Mouse (Mus musculus): ENCODE measurements around the gene Oas1h. TPM values are rescaled to one million over a fixed set of nuclear protein-coding genes. Genes with fewer than 3 reads are reported as not detected.
A peak's percentile ranks its signal among the peaks of the same experiment; 100 is the strongest.
"Not testable (repeated sequence)": the region's sequence is repeated elsewhere in the genome, so short reads cannot be mapped to it uniquely, and the experiment has no call there.

The Oas1h gene
- total and polyA plus RNA-seq, 3 experiments = not detected

GRCm38 (mm10) chr5:120859241-120859640 is 2.0 kb upstream of the Oas1h start:
- no peak overlapping the region for H3K4me3 ChIP-seq
- no peak overlapping the region for H3K9ac ChIP-seq (ENCODE audit: low read depth, low read length)
- H3K27me3 ChIP-seq (ENCODE audit: control insufficient read depth, insufficient read depth, low read length) = no peaks in the 10 kb centered on the region
- no peaks in the 10 kb centered on the region for H3K79me2 ChIP-seq (replicated peaks; ENCODE audit: control insufficient read depth, insufficient read depth, low read length)
- intact Hi-C loops (cut with DNase I) = no loop called here
- no peak overlapping the region for H3K27ac ChIP-seq
- DNase-seq = no peak
- no peaks in the 10 kb centered on the region for H3K4me1 ChIP-seq (ENCODE audit: control insufficient read depth, insufficient read depth, low read length)
- H3K36me3 ChIP-seq (ENCODE audit: control insufficient read depth, insufficient read depth, low read length) = no peaks in the 10 kb centered on the region
- WGBS = 45% methylated on average over 2 of the region's 2 CpGs
- TF ChIP-seq CTCF (IDR thresholded peaks at IDR 0.05) (no peak), POLR2A (IDR thresholded peaks at IDR 0.05; ENCODE audit: insufficient read depth, low read depth, low read length) (no peak), EP300 (IDR thresholded peaks at IDR 0.05; ENCODE audit: insufficient read depth, low read depth, low read length) (no peak)

- DNase-seq = no peak
- Histone ChIP-seq H3K27ac (no peak overlapping the region), H3K79me2 (replicated peaks; ENCODE audit: control insufficient read depth, insufficient read depth, low read length) (no peaks in the 10 kb centered on the region), H3K4me1 (ENCODE audit: control insufficient read depth, insufficient read depth, low read length) (no peaks in the 10 kb centered on the region), H3K36me3 (ENCODE audit: control insufficient read depth, insufficient read depth, low read length) (no peaks in the 10 kb centered on the region), H3K4me3 (no peak overlapping the region), H3K27me3 (ENCODE audit: control insufficient read depth, insufficient read depth, low read length) (no peaks in the 10 kb centered on the region; the same call in 1 of the 2 replicates), H3K9ac (ENCODE audit: low read depth, low read length) (no peak overlapping the region)
- TF ChIP-seq CTCF (IDR thresholded peaks at IDR 0.05) = peak; percentile 52
- TF ChIP-seq EP300 (IDR thresholded peaks at IDR 0.05; ENCODE audit: insufficient read depth, low read depth, low read length) = no peak
- 59% methylated on average over 3 of the region's 3 CpGs for WGBS
- intact Hi-C loops (cut with DNase I) = no loop called here
Observed at GRCm38 (mm10) chr5:120865336-120865860, 4.2 kb downstream of the Oas1h start.

DNA sequence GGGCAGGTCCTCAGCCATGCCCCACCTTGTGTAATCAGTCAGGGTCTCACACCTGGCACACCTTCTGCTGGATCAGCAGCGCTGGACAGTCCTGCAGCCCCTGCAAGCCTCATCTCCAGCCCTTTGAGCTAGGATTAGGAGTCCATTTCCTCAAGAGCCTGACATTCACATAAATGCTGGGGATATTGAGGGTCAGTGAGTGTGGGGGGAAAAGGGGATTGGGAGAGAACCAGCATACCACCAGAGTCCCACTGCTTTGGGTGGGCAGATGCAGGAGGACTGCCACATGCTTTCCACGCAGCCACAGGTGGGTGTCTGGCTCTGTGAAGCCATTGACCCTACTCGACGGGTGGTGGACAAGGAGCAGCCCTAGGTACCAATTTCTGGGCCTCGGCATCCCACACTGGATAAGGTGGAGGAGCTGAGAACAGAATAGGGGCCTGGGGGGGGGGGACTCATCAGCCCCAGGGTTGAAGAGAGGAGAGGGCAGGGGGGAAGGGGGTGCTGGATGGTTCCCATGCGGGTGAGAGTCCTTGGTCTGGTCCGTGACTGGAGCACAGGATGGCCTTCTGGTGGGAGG is 8.3 kb downstream of the Oas1h start:
- Histone ChIP-seq H3K27me3 (ENCODE audit: control insufficient read depth, insufficient read depth, low read length) (no peaks in the 10 kb centered on the region; the same call in 1 of the 2 replicates), H3K4me1 (ENCODE audit: control insufficient read depth, insufficient read depth, low read length) (no peaks in the 10 kb centered on the region), H3K36me3 (ENCODE audit: control insufficient read depth, insufficient read depth, low read length) (no peaks in the 10 kb centered on the region), H3K79me2 (replicated peaks; ENCODE audit: control insufficient read depth, insufficient read depth, low read length) (no peaks in the 10 kb centered on the region), H3K27ac (no peak overlapping the region), H3K4me3 (no peak overlapping the region), H3K9ac (ENCODE audit: low read depth, low read length) (no peak overlapping the region)
- TF ChIP-seq POLR2A (IDR thresholded peaks at IDR 0.05; ENCODE audit: insufficient read depth, low read depth, low read length) (no peak), CTCF (IDR thresholded peaks at IDR 0.05) (no peak), EP300 (IDR thresholded peaks at IDR 0.05; ENCODE audit: insufficient read depth, low read depth, low read length) (no peak)
- no peak for DNase-seq
- WGBS = 75% methylated on average over 7 of the region's 7 CpGs
- intact Hi-C loops (cut with DNase I) = no loop called here

DNA sequence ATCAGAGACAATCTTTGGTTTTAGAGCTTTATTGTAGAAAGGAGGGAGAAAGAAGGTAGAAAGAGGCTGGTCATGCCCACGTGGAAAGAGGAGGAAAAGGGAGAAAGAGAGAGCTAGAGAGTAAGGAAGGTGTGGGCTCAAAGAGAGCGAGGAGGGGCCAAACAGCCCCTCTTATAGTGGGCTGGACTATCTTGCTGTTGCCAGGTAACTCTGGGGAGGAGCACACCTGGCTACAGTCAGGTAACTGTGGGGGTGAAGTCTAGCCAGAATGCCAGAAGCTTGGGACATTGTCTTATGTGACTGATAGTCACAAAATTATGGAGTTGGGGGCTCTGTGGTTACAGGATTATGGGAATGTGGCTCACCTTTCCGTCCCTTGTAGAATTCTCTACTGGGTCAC is 8.9 kb downstream of the Oas1h start:
- intact Hi-C loops (cut with DNase I) = no loop called here
- no peaks in the 10 kb centered on the region for H3K79me2 ChIP-seq (replicated peaks; ENCODE audit: control insufficient read depth, insufficient read depth, low read length)
- no peak overlapping the region for H3K27ac ChIP-seq
- no peaks in the 10 kb centered on the region; the same call in 1 of the 2 replicates for H3K27me3 ChIP-seq (ENCODE audit: control insufficient read depth, insufficient read depth, low read length)
- H3K4me3 ChIP-seq = no peak overlapping the region
- no peak for DNase-seq
- WGBS = 52% methylated on average over 3 of the region's 3 CpGs
- no peaks in the 10 kb centered on the region for H3K36me3 ChIP-seq (ENCODE audit: control insufficient read depth, insufficient read depth, low read length)
- no peaks in the 10 kb centered on the region for H3K4me1 ChIP-seq (ENCODE audit: control insufficient read depth, insufficient read depth, low read length)
- TF ChIP-seq CTCF (IDR thresholded peaks at IDR 0.05) = no peak
- TF ChIP-seq POLR2A (IDR thresholded peaks at IDR 0.05; ENCODE audit: insufficient read depth, low read depth, low read length) = no peak
- no peak for TF ChIP-seq EP300 (IDR thresholded peaks at IDR 0.05; ENCODE audit: insufficient read depth, low read depth, low read length)
- no peak overlapping the region for H3K9ac ChIP-seq (ENCODE audit: low read depth, low read length)

GRCm38 (mm10) chr5:120870782-120871181 is 9.6 kb downstream of the Oas1h start:
- 72% methylated on average over 7 of the region's 7 CpGs for WGBS
- Histone ChIP-seq H3K27ac (no peak overlapping the region), H3K4me3 (no peak overlapping the region), H3K79me2 (replicated peaks; ENCODE audit: control insufficient read depth, insufficient read depth, low read length) (no peaks in the 10 kb centered on the region), H3K27me3 (ENCODE audit: control insufficient read depth, insufficient read depth, low read length) (no peaks in the 10 kb centered on the region; the same call in 1 of the 2 replicates), H3K9ac (ENCODE audit: low read depth, low read length) (no peak overlapping the region), H3K4me1 (ENCODE audit: control insufficient read depth, insufficient read depth, low read length) (no peaks in the 10 kb centered on the region), H3K36me3 (ENCODE audit: control insufficient read depth, insufficient read depth, low read length) (no peaks in the 10 kb centered on the region)
- TF ChIP-seq CTCF (IDR thresholded peaks at IDR 0.05) (no peak), EP300 (IDR thresholded peaks at IDR 0.05; ENCODE audit: insufficient read depth, low read depth, low read length) (no peak), POLR2A (IDR thresholded peaks at IDR 0.05; ENCODE audit: insufficient read depth, low read depth, low read length) (no peak)
- intact Hi-C loops (cut with DNase I) = no loop called here
- no peak for DNase-seq

- no peak overlapping the region for H3K9ac ChIP-seq (ENCODE audit: low read depth, low read length)
- no peak overlapping the region for H3K27ac ChIP-seq
- no peaks in the 10 kb centered on the region for H3K4me1 ChIP-seq (ENCODE audit: control insufficient read depth, insufficient read depth, low read length)
- H3K4me3 ChIP-seq = no peak overlapping the region
- TF ChIP-seq POLR2A (IDR thresholded peaks at IDR 0.05; ENCODE audit: insufficient read depth, low read depth, low read length) (no peak), CTCF (IDR thresholded peaks at IDR 0.05) (no peak), EP300 (IDR thresholded peaks at IDR 0.05; ENCODE audit: insufficient read depth, low read depth, low read length) (no peak)
- intact Hi-C loops (cut with DNase I) = no loop called here
- no peak for DNase-seq
- no peaks in the 10 kb centered on the region; the same call in 1 of the 2 replicates for H3K27me3 ChIP-seq (ENCODE audit: control insufficient read depth, insufficient read depth, low read length)
- WGBS = 50% methylated on average over 2 of the region's 2 CpGs
- no peaks in the 10 kb centered on the region for H3K79me2 ChIP-seq (replicated peaks; ENCODE audit: control insufficient read depth, insufficient read depth, low read length)
- H3K36me3 ChIP-seq (ENCODE audit: control insufficient read depth, insufficient read depth, low read length) = no peaks in the 10 kb centered on the region
Observed at GRCm38 (mm10) chr5:120871469-120871868, 10.2 kb downstream of the Oas1h start.

GRCm38 (mm10) chr5:120876839-120877238 is 15.6 kb downstream of the Oas1h start:
- H3K27me3 ChIP-seq (ENCODE audit: control insufficient read depth, insufficient read depth, low read length); H3K79me2 ChIP-seq (replicated peaks; ENCODE audit: control insufficient read depth, insufficient read depth, low read length); DNase-seq; H3K27ac ChIP-seq; H3K36me3 ChIP-seq (ENCODE audit: control insufficient read depth, insufficient read depth, low read length); intact Hi-C loops (cut with DNase I); H3K9ac ChIP-seq (ENCODE audit: low read depth, low read length); H3K4me3 ChIP-seq; H3K4me1 ChIP-seq (ENCODE audit: control insufficient read depth, insufficient read depth, low read length): not testable (repeated sequence)
- 47% methylated on average over 2 of the region's 3 CpGs for WGBS

- H3K4me1 ChIP-seq (ENCODE audit: control insufficient read depth, insufficient read depth, low read length); H3K9ac ChIP-seq (ENCODE audit: low read depth, low read length); H3K27me3 ChIP-seq (ENCODE audit: control insufficient read depth, insufficient read depth, low read length); intact Hi-C loops (cut with DNase I); H3K4me3 ChIP-seq; DNase-seq; H3K27ac ChIP-seq; H3K36me3 ChIP-seq (ENCODE audit: control insufficient read depth, insufficient read depth, low read length); H3K79me2 ChIP-seq (replicated peaks; ENCODE audit: control insufficient read depth, insufficient read depth, low read length): not testable (repeated sequence)
- WGBS = 70% methylated on average over 2 of the region's 2 CpGs
Observed at GRCm38 (mm10) chr5:120877407-120877806, 16.2 kb downstream of the Oas1h start.

GRCm38 (mm10) chr5:120878803-120879202 is 17.6 kb downstream of the Oas1h start:
- H3K4me3 ChIP-seq; H3K36me3 ChIP-seq (ENCODE audit: control insufficient read depth, insufficient read depth, low read length); H3K27me3 ChIP-seq (ENCODE audit: control insufficient read depth, insufficient read depth, low read length); intact Hi-C loops (cut with DNase I); H3K4me1 ChIP-seq (ENCODE audit: control insufficient read depth, insufficient read depth, low read length); H3K27ac ChIP-seq; H3K9ac ChIP-seq (ENCODE audit: low read depth, low read length); DNase-seq; H3K79me2 ChIP-seq (replicated peaks; ENCODE audit: control insufficient read depth, insufficient read depth, low read length): not testable (repeated sequence)
- 45% methylated on average over 2 of the region's 2 CpGs for WGBS
